In genomic region chr2:16113333-16113732, GRCm38 (mm10) we compare ENCODE assay signal across 35 mouse cellular contexts.
"Had no signal": no experiment of that assay in that cellular context is flagged by ENCODE, and none has a peak within 500 bp of the region (broad histone marks: within the 10 kb centered on the region; RNA-seq: fewer than 3 reads in every experiment).

No protein-coding gene starts in this region.

- H3K9ac ChIP-seq: heart, embryonic 13.5 days; heart, embryonic 15.5 days; hindbrain, embryonic 12.5 days; hindbrain, embryonic 13.5 days; hindbrain, embryonic 14.5 days; hindbrain, embryonic 15.5 days; intestine, embryonic 15.5 days; kidney, embryonic 15.5 days had no signal

- H3K36me3 ChIP-seq: heart, embryonic 10.5 days; heart, embryonic 13.5 days; heart, embryonic 15.5 days; hindbrain, embryonic 10.5 days; hindbrain, embryonic 12.5 days; hindbrain, embryonic 13.5 days; hindbrain, embryonic 15.5 days; intestine, embryonic 15.5 days; kidney, embryonic 15.5 days had no signal

- H3K4me1 ChIP-seq: heart, embryonic 10.5 days; heart, embryonic 13.5 days; heart, embryonic 15.5 days; hindbrain, embryonic 10.5 days; hindbrain, embryonic 12.5 days; hindbrain, embryonic 13.5 days; hindbrain, embryonic 15.5 days; intestine, embryonic 15.5 days; kidney, embryonic 15.5 days had no signal

- H3K4me2 ChIP-seq: heart, embryonic 11.5 days; heart, embryonic 13.5 days; heart, embryonic 15.5 days; hindbrain, embryonic 12.5 days; hindbrain, embryonic 13.5 days; hindbrain, embryonic 14.5 days; hindbrain, embryonic 15.5 days; intestine, embryonic 15.5 days; kidney, embryonic 15.5 days had no signal

- H3K9me3 ChIP-seq: heart, embryonic 10.5 days; heart, embryonic 13.5 days; heart, embryonic 15.5 days; hindbrain, embryonic 10.5 days; hindbrain, embryonic 12.5 days; hindbrain, embryonic 13.5 days; hindbrain, embryonic 15.5 days; intestine, embryonic 15.5 days; kidney, embryonic 15.5 days had no signal

- H3K4me3 ChIP-seq: heart, embryonic 10.5 days; heart, embryonic 13.5 days; heart, embryonic 15.5 days; hindbrain, embryonic 10.5 days; hindbrain, embryonic 12.5 days; hindbrain, embryonic 13.5 days; hindbrain, embryonic 15.5 days; intestine, embryonic 15.5 days; kidney, embryonic 15.5 days; layer of hippocampus, adult 2 months; left cerebral cortex, adult 2 months had no signal

- H3K27me3 ChIP-seq: heart, embryonic 13.5 days; heart, embryonic 15.5 days; hindbrain, embryonic 12.5 days; hindbrain, embryonic 13.5 days; hindbrain, embryonic 15.5 days; intestine, embryonic 15.5 days; kidney, embryonic 15.5 days had no signal

- H3K27ac ChIP-seq: heart, embryonic 10.5 days; heart, embryonic 13.5 days; heart, embryonic 15.5 days; hindbrain, embryonic 10.5 days; hindbrain, embryonic 12.5 days; hindbrain, embryonic 13.5 days; hindbrain, embryonic 14.5 days; hindbrain, embryonic 15.5 days; hindbrain, postnatal 0 days; intestine, embryonic 15.5 days; kidney, embryonic 15.5 days; kidney, postnatal 0 days; layer of hippocampus, adult 2 months; left cerebral cortex, adult 2 months had no signal

- ATAC-seq: hindbrain, embryonic 16.5 days; hindbrain, postnatal 0 days; inflammation-experienced regulatory T-cells, adult 6 months; intestine, embryonic 15.5 days; intestine, embryonic 16.5 days; intestine, postnatal 0 days had no signal

- DNase-seq: heart, postnatal 10 days; heart, postnatal 14 days; heart, postnatal 36 days; heart, postnatal 4 days; kidney, adult 11 months; kidney, adult 18-20 months; kidney, adult 2 months; kidney, adult 8-10 months; kidney, adult 9 months; kidney, postnatal 10 days; kidney, postnatal 14 days; kidney, postnatal 25 days; kidney, postnatal 36 days; kidney, postnatal 4 days; layer of hippocampus, adult 9-11 months; layer of hippocampus, postnatal 36 days had no signal
